ENCODE assay signal across 27 mouse cellular contexts in the genomic region with DNA sequence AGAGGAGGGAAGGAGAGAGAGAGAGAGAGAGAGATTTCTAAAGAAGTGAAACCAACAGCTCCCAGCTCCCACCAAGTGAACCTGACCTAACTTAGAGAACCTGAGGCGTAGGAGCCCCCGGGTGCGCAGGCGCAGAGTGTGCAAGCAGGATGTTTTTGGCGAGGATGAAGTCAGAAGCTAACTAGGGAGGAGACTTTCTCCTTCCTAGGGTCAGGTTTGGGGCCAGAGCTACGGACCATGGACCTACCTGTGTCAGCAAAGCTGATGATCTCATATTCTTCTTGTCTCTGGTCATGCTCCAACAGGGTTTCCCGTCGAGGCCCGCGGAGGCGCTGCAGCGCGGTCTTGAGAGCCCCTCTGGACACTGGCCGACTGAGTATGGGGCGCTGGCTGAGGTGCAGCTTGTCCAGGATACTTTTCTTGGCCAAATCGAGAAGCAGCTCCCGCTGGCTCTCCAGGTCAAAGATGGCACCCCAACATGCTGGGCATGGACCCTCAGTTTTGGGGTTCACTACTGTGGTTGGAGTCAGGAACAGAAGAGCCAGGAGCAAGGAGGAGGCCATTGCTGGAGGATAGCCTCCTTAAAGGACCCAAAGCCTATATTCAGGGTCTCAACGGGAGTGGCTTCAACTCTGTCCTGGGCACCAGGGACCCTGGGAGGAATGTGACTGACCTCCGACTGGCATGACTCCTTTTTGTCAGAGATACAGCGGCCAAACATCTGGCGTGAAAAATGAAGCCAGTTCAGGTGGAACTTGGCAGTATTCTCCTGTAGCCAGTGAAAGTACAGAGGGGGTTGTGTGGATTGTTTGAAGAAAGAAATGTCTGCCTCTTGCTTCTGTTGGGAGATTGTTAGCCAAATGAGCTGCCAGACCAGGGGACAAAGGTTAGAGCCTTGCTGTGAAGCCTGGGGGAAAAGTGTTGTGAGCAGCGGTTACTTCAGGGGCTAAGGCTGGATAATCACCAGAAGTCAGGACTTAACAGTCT. TPM values are rescaled to one million over a fixed set of nuclear protein-coding genes. Genes with fewer than 3 reads are reported as not detected.
A peak's percentile ranks its signal among the peaks of the same experiment; 100 is the strongest.
DNase-seq lines count a peak whose midpoint lies in the region; ATAC-seq and TF ChIP-seq lines count a peak whose summit lies in the region.
"Had no signal": no experiment of that assay in that cellular context is flagged by ENCODE, and none has a peak within 500 bp of the region (broad histone marks: within the 10 kb centered on the region; RNA-seq: fewer than 3 reads in every experiment).

Inhbc (minus strand) TSS at position 598 of the 987 bp plus-strand sequence.

- no peak within 1 kb of the TSS for H3K4me3 ChIP-seq in kidney, embryonic 15.5 days (replicated peaks)
- peak within 1 kb of the TSS; percentile 20 for H3K4me3 ChIP-seq in liver, postnatal 0 days (ENCODE audit: low read depth, low read length)
- H3K4me3 ChIP-seq: heart, embryonic 13.5 days; layer of hippocampus, adult 2 months; megakaryocyte, embryonic 14.5 days; midbrain, embryonic 15.5 days; neural tube, embryonic 15.5 days had no signal

- no peak; the same call in 1 of the 2 replicates for ATAC-seq in kidney, embryonic 15.5 days (replicated peaks; ENCODE audit: low FRiP score)
- ATAC-seq in liver, postnatal 0 days: peak; percentile 65
- no peak for ATAC-seq in megakaryocyte, adult 5-6 weeks (ENCODE audit: poor library complexity, severe bottlenecking)
- ATAC-seq: forebrain, embryonic 14.5 days; intestine, postnatal 0 days; midbrain, embryonic 15.5 days had no signal

- TF ChIP-seq CTCF in liver, postnatal 0 days (IDR thresholded peaks at IDR 0.05; ENCODE audit: low read depth): no peak

- H3K9ac ChIP-seq in kidney, embryonic 15.5 days: no peak within 1 kb of the TSS
- peak within 1 kb of the TSS; percentile 59 for H3K9ac ChIP-seq in liver, postnatal 0 days (replicated peaks)
- H3K9ac ChIP-seq: heart, embryonic 13.5 days; hindbrain, embryonic 14.5 days; midbrain, embryonic 15.5 days; neural tube, embryonic 15.5 days had no signal

- H3K4me1 ChIP-seq in kidney, embryonic 15.5 days: peaks cover 17% of the 10 kb centered on the region; the same call in 1 of the 2 replicates
- peaks cover 2% of the 10 kb centered on the region; the same call in 1 of the 2 replicates for H3K4me1 ChIP-seq in liver, postnatal 0 days (ENCODE audit: insufficient read depth)
- H3K4me1 ChIP-seq: heart, embryonic 13.5 days; megakaryocyte, embryonic 14.5 days; midbrain, embryonic 15.5 days; neural tube, embryonic 15.5 days had no signal

- no peaks in the 10 kb centered on the region for H3K36me3 ChIP-seq in kidney, embryonic 15.5 days
- no peaks in the 10 kb centered on the region for H3K36me3 ChIP-seq in liver, postnatal 0 days (replicated peaks; ENCODE audit: insufficient read depth, low read length)
- H3K36me3 ChIP-seq: heart, embryonic 13.5 days; midbrain, embryonic 15.5 days; neural tube, embryonic 15.5 days had no signal

- no peak within 1 kb of the TSS for H3K4me2 ChIP-seq in kidney, embryonic 15.5 days
- H3K4me2 ChIP-seq in liver, postnatal 0 days (ENCODE audit: low read depth, low read length): peak within 1 kb of the TSS; percentile 49
- H3K4me2 ChIP-seq: heart, embryonic 13.5 days; hindbrain, embryonic 14.5 days; midbrain, embryonic 15.5 days; neural tube, embryonic 15.5 days had no signal

- H3K27me3 ChIP-seq in kidney, embryonic 15.5 days: no peaks in the 10 kb centered on the region
- no peaks in the 10 kb centered on the region for H3K27me3 ChIP-seq in liver, postnatal 0 days (ENCODE audit: insufficient read depth, low read length)
- H3K27me3 ChIP-seq: midbrain, embryonic 15.5 days; neural tube, embryonic 15.5 days had no signal

- TF ChIP-seq EP300 in liver, postnatal 0 days (IDR thresholded peaks at IDR 0.05; ENCODE audit: low read depth): no peak

- no peaks in the 10 kb centered on the region for H3K9me3 ChIP-seq in kidney, embryonic 15.5 days (replicated peaks)
- no peaks in the 10 kb centered on the region for H3K9me3 ChIP-seq in liver, postnatal 0 days (ENCODE audit: low read length)
- H3K9me3 ChIP-seq: heart, embryonic 13.5 days; megakaryocyte, embryonic 14.5 days; midbrain, embryonic 15.5 days; neural tube, embryonic 15.5 days had no signal

- H3K27ac ChIP-seq in kidney, embryonic 15.5 days: no peak within 1 kb of the TSS
- H3K27ac ChIP-seq in liver, postnatal 0 days (ENCODE audit: low read depth): peak within 1 kb of the TSS; percentile 66
- H3K27ac ChIP-seq: heart, embryonic 13.5 days; hindbrain, embryonic 14.5 days; layer of hippocampus, adult 2 months; midbrain, embryonic 15.5 days; neural tube, embryonic 15.5 days had no signal

- no peak for DNase-seq in adrenal gland, postnatal 10 days
- DNase-seq in adrenal gland, adult 18-20 months (ENCODE audit: low spot score in 2 of 2): no peak
- DNase-seq in kidney, postnatal 36 days: peak; percentile 35
- peak; percentile 45 for DNase-seq in R1 (ENCODE audit: low read depth, low spot score)
- peak; percentile 19 for DNase-seq in liver, postnatal 0 days
- no peak for DNase-seq in left cerebral cortex, adult 8-10 months (ENCODE audit: low spot score in 2 of 2)
- DNase-seq: cerebellum, adult 9-10 months; gastrocnemius, postnatal 10 days; heart, adult 18-20 months; heart, postnatal 36 days; layer of hippocampus, postnatal 36 days; left cerebral cortex, postnatal 4 days; lung, adult 18-20 months; lung, postnatal 14 days; thymus, postnatal 36 days had no signal

- WGBS in kidney, embryonic 15.5 days: 82% methylated on average over 22 of the region's 22 CpGs
- WGBS in liver, postnatal 0 days (ENCODE audit: insufficient replicate concordance): 65% methylated on average over 22 of the region's 22 CpGs

RNA-seq across cellular contexts. Expression of gene Inhbc, which starts in this region (rescaled TPM):
- total RNA-seq in adrenal gland, postnatal 10 days (2021): 10 to 100 TPM; 10.9 to 22.9 TPM
- not detected for total RNA-seq in adrenal gland, adult 18-20 months (2021)
- polyA plus RNA-seq in kidney, embryonic 15.5 days (2015; fragmentation: Nextera tagmentation; extraction: Ambion mirVana): 0.19 and 0.45 TPM in 2 replicates
- 21.0 and 27.2 TPM in 2 replicates for polyA plus RNA-seq in liver, postnatal 0 days (2015; fragmentation: Nextera tagmentation; extraction: Ambion mirVana)
- not detected in 2 replicates for total RNA-seq in megakaryocyte, adult 5-6 weeks (2015)
- not detected in 2 replicates for total RNA-seq in megakaryocyte, adult 5-6 weeks (2017)
- total RNA-seq in left cerebral cortex, adult 8-10 months (2022): not detected
- total RNA-seq: gastrocnemius, postnatal 10 days; heart, adult 18-20 months; heart, postnatal 36 days; layer of hippocampus, adult 2 months; layer of hippocampus, postnatal 36 days; left cerebral cortex, postnatal 4 days had no signal
- polyA plus RNA-seq: cortical plate, adult 2 months; embryonic facial prominence, embryonic 11.5 days; forebrain, embryonic 14.5 days; heart, embryonic 13.5 days; hindbrain, embryonic 14.5 days; intestine, postnatal 0 days; midbrain, embryonic 15.5 days; neural tube, embryonic 15.5 days had no signal

Comparison
In these comparisons a context has a peak if more than half of its experiments do, and no peak if none do; other contexts are left out.
1. RNA of gene Inhbc (total RNA-seq): 10.9 to 22.9 TPM in adrenal gland, postnatal 10 days; not detected in adrenal gland, adult 18-20 months, not detected in megakaryocyte, adult 5-6 weeks and not detected in left cerebral cortex, adult 8-10 months; every median in the first group is over 10 times any median in the second.
2. RNA of gene Inhbc (polyA plus RNA-seq): 21.0 to 27.2 TPM in liver, postnatal 0 days; 0.19 to 0.45 TPM in kidney, embryonic 15.5 days; every median in the first group is over 10 times any median in the second.
3. DNase-seq: peak in kidney, postnatal 36 days (2 of 2), R1 (single experiment) and liver, postnatal 0 days (single experiment); none in adrenal gland, postnatal 10 days (single experiment), adrenal gland, adult 18-20 months (0 of 2) and left cerebral cortex, adult 8-10 months (0 of 2).